Mouse (Mus musculus): ENCODE results near the gene Cc2d2a.

Gene Cc2d2a

DNA sequence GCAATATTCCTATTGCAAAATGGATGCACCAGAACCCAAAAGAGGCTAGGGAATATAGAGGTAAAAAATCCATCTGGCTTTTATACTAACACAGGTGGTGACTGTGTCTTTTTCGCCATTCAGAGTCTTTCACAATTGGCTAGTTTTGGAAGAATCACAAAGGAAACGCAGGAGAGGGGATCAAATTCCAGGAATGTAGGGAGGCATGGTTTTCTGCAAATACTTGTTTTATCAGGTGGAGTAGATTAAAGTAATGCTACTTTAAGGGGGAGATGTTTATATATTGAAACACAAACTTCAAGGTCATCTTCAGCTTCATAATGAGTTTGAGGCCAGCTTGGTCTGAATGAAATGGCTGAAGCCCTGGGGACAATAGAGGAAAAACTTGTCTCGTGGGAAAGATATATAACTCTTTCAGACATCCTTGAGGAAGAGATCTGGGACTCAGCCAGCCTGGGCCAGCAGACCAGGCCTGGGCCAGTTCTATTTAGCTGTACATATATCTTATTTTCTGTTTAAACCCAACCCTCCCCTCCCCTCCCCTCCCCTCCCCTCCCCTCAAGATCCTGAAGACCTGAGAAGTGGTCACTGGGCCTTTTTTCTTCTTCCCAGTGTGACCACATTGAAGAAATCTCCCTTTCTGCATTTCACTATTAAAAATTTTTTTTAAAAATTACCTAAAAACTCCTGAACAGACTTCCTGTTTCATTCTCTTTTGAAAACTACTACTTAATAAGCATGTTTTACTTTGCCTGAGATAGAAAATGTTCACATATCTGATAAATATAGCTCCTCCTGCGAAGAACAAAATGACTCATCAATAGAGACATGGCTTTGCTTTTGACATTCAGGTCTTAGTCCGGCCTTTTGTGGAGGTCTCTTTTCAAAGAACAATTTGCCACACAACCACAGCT is 59.6 kb downstream of the Cc2d2a start:
- in situ Hi-C loops (cut with MboI; ENCODE audit: unreplicated experiment in 2 of 2), result no loop called here

DNA sequence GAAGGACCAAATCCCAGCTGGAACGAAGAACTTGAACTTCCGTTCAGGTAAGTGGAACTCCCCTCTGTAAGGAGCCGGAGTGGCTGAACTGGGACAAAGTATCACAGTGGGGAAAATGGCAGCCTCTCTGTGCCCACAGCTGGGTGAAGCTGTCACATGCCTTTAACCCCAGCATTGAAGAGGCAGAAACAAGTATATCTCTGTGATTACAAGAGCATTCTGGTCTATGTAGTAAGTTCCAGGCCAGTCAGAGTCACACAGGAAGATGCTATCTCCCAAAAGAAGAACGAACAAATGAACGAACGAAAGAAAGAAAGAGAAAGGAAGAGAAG is 60.3 kb downstream of the Cc2d2a start:
- in situ Hi-C loops (cut with MboI; ENCODE audit: unreplicated experiment in 2 of 2), result no loop called here

DNA sequence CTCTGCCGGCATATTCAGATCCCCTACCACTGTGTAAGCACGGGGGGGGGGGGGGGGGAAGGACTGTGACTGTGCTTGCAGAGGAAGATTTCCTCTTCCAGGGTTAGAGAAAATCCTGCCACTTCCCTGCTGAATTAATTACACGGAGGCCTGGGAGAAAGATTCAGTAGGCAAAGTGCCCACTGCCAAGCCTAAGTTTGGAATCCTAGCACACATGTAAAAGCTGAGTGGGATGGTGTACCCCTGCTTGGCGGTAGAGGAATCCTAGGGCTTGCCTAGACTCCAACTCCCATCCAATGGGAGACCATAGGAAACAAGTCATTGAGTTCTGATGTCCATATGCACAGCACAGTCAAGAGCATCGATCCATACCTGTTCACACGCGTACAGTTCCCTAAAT is 61.7 kb downstream of the Cc2d2a start:
- in situ Hi-C loops (cut with MboI; ENCODE audit: unreplicated experiment in 2 of 2), result no loop called here

DNA sequence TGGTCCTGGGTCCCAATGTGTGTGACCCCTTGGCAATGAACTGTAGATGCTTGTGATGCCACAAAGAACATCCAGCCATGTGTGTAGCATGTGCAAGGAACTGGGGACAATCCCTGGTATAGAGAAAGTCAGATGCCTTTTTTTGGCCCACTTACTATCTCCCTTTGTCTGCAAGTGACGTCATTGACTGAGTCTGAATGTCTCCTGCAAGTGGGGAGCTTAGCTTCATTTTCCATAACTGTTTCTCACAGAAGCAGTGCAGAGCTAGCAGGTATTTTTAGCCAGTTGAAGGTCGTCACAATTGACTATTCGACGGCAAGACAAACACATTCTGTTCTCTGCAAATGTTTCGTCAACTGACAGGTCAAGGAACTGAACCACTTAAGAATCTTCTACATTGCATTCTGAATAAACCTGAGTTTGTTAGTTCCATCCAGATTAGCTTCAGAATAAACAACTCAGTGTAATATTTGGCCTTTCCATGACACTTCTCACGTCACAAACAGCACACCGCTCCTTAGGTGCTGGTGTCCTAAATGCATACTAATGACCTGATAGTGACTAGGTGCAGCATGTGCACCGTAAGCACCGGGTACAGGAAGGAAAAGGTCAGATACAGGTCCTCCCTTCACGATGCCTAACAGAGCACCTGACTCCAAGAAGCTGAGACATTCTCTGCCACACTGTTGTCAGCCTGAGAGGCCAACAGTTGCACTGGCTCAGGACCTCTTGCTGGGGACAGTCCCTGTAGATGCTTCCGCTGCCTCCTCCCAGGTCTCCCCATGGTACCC is 66.4 kb downstream of the Cc2d2a start:
- in situ Hi-C loops (cut with MboI; ENCODE audit: unreplicated experiment in 2 of 2), result no loop called here

DNA sequence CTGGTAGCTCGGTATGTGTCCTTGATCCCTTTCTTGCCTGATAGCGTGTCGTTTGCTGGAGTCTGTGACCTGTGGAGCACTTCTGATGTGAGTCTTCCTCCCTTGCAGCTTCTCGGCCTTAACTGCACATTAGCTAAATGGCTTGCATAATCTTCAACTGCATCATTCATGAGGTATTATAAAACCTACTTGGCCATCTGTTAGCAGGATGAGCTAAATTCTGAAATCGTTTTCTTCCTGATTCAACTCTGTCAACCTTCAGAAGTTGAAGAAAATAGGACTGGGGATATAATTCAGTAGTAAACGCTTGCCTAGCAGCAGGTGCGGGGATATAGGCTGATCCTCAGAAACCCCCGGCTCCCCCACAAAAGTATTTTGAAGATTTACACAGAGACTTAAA is 70.2 kb downstream of the Cc2d2a start:
- in situ Hi-C loops (cut with MboI; ENCODE audit: unreplicated experiment in 2 of 2), result no loop called here

DNA sequence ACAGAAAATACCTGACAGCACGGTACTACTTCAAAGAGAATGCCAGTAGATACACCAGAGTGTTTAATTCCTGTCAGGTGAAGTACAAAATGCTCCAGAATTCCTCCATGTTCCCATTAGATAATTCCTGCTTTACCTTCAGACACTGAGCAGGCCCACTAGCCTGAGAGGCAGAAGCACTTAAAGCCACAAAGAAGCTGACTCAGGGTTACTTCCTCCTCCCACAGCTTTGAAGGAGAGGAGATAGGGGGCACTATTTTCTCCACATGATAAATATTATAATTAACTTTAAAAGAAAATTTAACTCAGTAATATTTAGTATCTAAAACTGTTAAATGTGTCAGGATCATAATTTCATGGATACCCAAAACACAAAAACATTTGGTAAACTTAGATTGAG is 82.0 kb downstream of the Cc2d2a start:
- in situ Hi-C loops (cut with MboI; ENCODE audit: unreplicated experiment in 2 of 2), result no loop called here

DNA sequence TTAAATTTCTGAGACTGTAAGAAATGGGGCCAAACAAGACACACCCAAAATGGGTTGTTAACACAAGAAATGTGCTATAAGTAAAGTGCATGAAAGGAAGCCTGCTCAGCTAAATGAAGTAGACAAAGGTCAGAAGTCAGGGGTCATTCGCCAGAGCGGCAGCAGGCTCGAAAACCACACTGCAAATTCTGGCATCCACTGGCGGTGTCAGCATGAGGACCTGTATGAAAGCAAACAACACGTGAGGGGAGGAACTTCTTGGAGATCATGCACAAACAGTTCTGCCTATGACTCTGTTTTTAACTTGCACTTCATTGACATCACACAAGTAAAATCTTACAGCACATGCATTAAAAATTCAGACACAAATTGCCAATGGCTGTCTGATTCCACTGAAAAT is 83.0 kb downstream of the Cc2d2a start:
- in situ Hi-C loops (cut with MboI; ENCODE audit: unreplicated experiment in 2 of 2), result no loop called here

DNA sequence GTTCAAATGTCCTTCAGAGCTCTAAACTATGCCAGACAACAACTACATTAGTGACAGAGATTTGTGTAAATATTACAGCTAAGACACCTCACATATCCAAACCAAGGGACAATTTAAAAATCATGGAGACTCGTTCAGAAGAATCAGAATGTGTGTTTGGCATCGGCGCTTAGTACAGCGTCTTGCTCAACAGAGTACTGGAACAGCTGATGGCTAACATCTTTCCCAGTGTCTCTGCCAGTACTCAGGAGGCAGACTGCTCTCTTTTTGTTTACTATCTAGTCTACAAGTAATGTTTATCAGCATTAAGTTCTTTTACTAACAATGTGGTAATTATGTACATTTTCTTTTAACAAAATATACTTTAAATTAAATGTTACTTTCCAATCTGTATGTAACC is 85.9 kb downstream of the Cc2d2a start:
- in situ Hi-C loops (cut with MboI; ENCODE audit: unreplicated experiment in 2 of 2), result no loop called here

DNA sequence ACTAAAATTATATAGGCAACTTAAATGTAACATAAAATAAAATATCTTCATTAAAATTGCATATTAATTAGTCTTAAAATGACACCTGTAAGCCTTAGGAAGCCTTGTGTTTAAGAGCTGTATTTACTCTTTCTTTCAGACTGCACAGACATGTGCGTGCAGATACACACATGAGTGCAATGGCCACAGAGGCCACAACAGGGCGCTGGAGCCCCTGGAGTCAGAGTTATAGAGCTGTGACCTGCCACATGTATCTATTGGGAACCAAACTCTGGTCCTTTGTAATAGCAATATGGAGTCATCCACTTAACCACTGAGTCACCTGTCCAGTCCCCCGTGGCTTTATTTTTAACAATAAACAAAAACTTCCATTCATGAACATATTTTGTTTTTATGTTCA is 86.9 kb downstream of the Cc2d2a start:
- in situ Hi-C loops (cut with MboI; ENCODE audit: unreplicated experiment in 2 of 2), result no loop called here

DNA sequence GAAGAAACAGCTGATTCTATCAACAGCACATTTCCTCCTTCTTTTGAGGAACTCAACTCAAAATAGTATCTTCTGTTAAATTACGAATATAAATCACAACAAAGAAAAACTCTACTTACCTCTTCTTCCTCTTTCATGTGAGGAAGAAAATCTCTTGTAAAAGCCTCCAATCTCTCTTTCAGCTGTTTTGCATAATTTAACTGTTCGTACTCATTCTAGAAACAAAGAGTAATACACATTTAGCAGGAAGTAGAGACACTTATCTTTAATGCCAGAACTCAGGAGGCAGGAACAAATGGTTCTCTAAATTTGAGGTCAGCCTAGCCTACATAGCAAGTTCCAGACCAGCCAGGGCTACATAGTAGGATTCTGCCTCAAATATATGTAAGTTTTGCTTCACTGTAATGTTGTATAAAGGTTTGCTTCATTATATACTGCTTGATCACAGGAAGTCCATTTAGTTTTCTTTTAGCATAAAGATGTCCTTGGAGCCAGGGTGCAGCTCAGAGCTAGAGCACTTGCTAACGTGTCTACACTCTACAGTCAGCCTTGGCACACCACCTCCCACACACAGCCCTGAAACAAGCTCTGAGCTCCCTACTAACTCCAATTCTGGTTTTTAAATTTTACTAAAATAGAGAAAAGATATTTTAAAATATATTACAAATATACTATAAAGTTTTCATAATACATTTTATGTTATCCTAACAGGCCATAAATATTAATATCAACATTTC is 108.6 kb downstream of the Cc2d2a start:
- in situ Hi-C loops (cut with MboI; ENCODE audit: unreplicated experiment in 2 of 2), result loop anchor here (10.0 to 25.0 kb wide), 3 partner anchors 54 to 1933 kb away; partner anchors contain the start of genes Fbxl5 (in 2 of the 2), Bod1l (in 1 of the 2) and Cpeb2 (in 1 of the 2)

DNA sequence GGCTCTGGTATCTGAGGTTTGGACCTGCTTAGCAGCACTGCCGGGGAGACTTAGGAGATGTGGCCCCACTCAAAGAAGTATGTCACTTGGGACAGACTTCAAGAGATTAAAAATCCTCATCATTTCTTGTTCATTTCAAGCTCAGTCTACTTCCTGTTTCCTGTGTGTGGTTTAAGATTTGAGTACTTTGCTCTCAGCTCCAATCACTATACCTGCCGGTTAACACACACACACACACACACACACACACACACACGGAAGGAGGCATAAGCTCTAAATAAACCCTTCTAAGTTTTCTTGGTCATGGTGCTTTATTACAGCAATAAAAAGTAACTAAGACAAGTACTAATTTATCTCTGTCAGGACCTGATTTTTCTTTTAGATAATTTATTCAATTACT is 109.4 kb downstream of the Cc2d2a start:
- in situ Hi-C loops (cut with MboI; ENCODE audit: unreplicated experiment in 2 of 2), result loop anchor here (10.0 to 25.0 kb wide), 3 partner anchors 53 to 1934 kb away; partner anchors contain the start of genes Fbxl5 (in 2 of the 2), Bod1l (in 1 of the 2) and Cpeb2 (in 1 of the 2)

DNA sequence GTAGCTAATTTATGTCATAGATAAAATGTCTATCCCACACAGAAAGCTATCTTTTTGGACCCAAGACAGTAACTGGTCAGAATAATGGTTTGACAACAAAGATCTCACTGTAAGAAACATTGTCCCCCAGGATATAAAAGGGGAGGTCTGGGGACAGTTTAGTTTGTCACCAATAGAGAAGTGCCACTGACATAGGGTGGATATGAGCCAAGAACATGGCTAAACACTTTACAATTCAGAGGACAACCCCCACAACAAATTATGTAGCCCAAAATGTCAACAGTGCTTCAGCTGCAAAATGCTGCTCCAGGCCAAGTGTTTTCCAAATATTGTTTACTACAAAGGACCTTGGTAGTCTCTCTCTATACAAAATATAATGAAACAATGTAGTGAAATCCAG is 114.3 kb downstream of the Cc2d2a start:
- in situ Hi-C loops (cut with MboI; ENCODE audit: unreplicated experiment in 2 of 2), result loop anchor here (5.0 to 10.0 kb wide), 2 partner anchors 48 to 446 kb away; partner anchors contain the start of gene Fbxl5 (in 2 of the 2)

DNA sequence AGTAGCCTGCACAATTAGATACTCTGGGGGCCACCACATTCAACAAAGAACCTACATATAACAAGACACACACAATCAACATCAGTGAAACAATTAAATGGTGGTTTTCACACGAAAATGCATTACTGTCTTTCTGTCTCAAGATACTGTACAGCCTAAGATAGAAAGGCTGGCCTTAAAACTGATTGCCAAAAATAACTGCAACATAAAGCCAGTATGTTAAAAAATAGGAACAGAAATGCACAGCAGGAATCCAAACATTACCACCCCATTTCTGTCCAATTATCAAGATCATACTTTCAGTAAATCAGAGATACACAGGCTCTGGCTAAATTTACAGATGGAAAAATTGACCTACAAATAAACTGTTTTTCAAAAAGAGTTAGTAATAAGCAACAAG is 114.8 kb downstream of the Cc2d2a start:
- in situ Hi-C loops (cut with MboI; ENCODE audit: unreplicated experiment in 2 of 2), result loop anchor here (5.0 to 10.0 kb wide), 2 partner anchors 48 to 445 kb away; partner anchors contain the start of gene Fbxl5 (in 2 of the 2)

DNA sequence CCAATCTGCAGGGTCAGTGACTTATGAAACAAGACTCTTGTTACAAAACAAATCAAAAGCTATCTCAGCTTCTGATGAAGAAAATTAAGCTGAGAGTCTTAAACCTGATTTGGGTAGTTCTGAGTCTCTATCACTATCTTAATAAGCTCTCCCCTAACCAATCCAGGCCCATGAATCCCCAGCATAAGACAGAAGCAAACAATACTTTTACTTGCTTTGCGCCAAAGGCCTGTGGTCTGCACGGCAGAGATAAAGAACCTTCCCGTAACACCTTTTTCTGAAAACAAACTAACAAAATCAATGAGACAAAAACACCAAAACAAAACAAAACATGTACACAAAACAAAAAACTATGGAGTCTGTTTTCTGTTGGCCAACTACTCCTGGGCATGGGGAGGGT is 116.4 kb downstream of the Cc2d2a start:
- in situ Hi-C loops (cut with MboI; ENCODE audit: unreplicated experiment in 2 of 2), result loop anchor here (5.0 to 10.0 kb wide), 2 partner anchors 46 to 444 kb away; partner anchors contain the start of gene Fbxl5 (in 2 of the 2)

DNA sequence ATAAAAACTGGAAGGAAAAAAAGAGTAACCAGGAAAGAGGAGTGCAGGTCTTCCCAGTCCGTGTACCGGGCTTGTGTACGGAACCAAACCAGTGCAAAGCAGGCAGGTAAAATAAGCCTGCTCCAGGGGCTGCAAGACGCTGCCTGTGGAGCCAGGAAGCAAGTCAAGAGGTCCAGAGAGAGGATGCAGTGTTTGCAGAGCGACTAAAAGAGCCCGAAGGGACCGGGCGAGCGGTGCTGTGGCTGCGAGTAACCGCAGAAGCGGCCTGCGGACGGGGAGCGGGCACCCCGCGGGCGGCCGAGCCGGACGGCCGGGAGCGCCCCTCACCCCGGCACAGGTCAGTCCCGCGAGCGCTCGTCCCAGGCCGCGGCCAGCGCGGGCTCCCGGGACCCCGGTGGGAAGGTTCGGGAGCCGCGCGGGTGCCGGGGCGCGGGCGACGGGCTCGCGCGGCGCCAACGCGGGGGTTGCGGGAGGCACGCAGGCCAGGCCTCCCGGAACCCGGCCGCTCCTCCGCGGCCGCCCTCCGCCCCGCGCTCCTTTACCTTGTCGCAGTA is 119.4 kb downstream of the Cc2d2a start:
- in situ Hi-C loops (cut with MboI; ENCODE audit: unreplicated experiment in 2 of 2), result loop anchor here in 1 of 2 experiments (5.0 kb wide), 1 partner anchor 101 kb away; no protein-coding TSS in a partner anchor

DNA sequence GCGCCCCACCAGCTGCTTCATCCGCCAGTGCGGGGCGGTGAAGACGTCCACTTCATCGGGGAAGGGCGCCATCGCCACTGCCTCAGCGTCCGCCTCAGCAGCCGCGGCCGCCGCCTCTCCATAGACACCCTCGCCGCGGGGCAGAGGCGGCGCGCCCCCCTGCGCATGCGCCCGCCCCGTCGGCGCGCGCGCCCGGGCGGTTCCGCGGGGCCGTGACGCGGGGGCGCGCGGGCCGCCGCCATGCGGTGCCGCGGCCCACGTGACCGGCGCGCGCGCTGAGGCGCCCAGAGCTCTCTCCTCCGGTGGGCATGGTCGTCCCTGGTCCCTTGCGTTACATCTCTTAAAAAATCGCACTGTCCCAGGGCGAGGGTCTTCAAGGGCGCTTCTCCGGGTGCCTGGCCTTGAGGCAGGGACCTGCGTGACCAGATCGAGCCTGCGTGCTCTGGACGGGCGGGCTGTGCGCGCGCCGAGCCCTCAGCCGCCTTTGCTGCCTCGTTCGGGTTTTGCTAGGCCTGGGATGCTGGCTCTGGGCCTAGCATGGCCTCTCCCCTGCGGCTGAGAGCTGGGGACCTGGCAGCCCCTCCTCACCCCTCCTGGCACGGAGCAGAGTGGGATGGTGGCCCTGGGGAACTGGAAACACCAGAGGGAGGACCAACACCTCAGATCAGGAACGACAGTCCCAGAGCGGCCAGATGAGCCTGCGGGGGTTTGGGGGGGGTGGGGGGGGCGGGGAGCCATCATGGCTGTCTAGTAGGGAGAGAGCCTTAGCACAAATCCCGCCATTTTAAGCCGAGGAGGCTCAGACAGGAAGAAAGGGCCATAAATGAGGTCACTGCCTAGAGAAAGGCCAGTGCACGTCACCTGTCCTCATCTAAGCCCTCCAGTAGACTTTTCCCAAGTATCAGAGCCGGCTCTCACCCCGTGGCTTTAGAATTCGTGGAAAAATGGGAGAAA is 120.1 kb downstream of the Cc2d2a start:
- in situ Hi-C loops (cut with MboI; ENCODE audit: unreplicated experiment in 2 of 2), result loop anchor here in 1 of 2 experiments (5.0 kb wide), 1 partner anchor 100 kb away; no protein-coding TSS in a partner anchor

DNA sequence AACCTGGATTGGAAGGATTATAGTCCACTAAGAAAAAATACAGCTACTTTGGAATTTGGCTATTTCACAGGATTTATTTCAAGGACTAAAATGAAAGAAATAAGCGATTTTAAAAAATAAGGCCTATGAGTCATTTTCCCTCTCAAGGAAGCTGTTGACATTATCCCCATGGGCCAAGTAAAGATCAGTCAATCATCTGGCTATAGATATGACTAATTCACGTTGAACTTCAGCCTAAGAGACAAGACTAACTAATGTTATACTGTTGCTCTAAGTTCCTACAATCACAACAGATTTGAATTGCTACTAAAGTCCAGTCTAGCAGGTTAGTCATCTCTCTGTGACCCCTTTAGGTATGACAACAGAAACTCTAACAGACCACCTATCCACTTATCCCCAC is 121.8 kb downstream of the Cc2d2a start:
- in situ Hi-C loops (cut with MboI; ENCODE audit: unreplicated experiment in 2 of 2), result loop anchor here in 1 of 2 experiments (5.0 kb wide), 1 partner anchor 98 kb away; no protein-coding TSS in a partner anchor

DNA sequence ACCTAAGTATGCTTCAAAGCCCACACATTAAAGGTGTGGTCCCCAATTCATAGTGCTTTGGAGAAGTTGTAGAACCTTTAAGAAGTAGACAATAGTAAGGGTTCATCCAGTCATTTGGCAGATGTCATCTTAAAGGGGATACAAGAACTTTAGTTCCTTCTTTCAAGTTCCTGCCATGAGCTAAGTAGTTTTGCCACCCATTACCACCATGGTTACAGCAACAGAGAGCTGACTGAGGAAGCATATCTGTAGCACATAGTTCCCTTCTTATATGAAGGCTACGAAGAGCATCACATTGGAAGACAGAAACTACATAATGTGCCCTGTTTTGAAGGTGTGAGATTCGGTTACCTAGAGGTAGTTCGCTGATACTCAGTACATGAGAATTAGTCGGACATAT is 124.5 kb downstream of the Cc2d2a start:
- in situ Hi-C loops (cut with MboI; ENCODE audit: unreplicated experiment in 2 of 2), result no loop called here

Measured in v-Abl transformed pro-B cells (cell line).